Mouse (Mus musculus): ENCODE results near the gene Bmp2k.

Gene Bmp2k

DNA sequence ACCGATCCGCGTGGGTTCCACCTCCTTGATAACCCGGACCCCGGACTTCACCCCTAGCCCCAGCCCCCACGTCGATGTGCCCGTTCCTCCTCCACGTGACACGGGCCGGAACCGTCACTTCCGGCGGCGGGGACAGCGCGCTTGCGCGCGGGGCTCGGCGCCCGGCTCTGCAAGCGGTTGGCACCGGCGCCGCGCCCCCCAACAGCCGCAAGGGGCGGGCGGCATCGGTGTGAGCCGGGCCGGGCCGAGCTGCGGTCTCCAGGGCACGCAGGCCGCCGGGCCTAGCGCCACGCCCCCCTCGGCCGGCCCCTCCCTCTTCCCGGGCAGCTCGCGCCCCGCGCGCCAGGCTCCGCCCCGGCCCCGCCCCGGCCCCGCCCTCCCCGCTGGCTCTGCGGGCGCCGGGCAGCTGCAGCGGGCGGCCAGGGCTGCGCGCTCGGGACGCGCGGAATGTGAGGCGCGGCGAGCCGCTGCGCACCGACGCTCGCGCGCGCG is at the start of gene Bmp2k:
TSS of gene Bmp2k (plus strand) at position 380 of the 492 bp plus-strand sequence.
- DNase-seq (ENCODE audit: low read depth, low spot score) = peak; percentile 92

GRCm38 (mm10) chr5:96948856-96949527 is 48.5 kb upstream of the Bmp2k start:
- no peak for DNase-seq (ENCODE audit: low read depth, low spot score)

DNA sequence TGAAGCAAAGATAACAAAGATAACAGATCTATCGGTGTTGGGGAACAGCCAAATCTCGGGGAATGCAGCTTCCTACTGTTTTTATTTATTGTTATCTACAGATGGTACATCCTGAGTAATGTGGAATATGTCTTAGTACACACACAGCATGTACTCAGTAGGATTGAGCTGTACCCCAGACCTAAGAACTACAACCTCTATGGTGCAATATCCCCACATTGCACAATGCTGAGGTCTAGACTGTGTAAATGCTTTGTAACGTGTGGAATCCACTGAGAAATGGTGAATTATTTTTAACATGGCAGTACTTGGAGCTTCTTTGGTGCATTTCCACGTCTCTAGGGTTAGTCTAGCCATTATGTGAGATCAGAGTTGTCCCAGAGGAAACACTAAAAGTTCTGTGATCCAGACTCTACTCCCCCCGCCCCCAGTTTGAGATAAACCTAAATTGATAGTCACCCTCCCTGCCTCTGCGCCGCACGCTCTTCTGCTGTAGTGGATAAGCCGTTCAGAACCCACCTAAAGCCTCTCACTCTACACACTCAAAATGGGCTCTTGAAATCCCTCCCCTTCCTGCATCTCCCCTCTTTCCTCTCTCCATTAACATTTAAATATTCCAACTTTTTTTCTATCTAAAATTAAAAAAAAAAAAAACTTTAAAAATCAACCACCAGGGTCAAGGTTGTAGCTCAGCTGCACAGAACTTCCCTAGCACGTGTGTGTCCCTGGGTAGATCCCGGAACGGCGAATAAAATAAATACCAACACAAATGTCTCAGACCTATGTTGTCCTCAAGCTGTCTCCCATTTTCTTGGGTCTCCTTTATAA is 47.4 kb upstream of the Bmp2k start:
- no peak for DNase-seq (ENCODE audit: low read depth, low spot score)

DNA sequence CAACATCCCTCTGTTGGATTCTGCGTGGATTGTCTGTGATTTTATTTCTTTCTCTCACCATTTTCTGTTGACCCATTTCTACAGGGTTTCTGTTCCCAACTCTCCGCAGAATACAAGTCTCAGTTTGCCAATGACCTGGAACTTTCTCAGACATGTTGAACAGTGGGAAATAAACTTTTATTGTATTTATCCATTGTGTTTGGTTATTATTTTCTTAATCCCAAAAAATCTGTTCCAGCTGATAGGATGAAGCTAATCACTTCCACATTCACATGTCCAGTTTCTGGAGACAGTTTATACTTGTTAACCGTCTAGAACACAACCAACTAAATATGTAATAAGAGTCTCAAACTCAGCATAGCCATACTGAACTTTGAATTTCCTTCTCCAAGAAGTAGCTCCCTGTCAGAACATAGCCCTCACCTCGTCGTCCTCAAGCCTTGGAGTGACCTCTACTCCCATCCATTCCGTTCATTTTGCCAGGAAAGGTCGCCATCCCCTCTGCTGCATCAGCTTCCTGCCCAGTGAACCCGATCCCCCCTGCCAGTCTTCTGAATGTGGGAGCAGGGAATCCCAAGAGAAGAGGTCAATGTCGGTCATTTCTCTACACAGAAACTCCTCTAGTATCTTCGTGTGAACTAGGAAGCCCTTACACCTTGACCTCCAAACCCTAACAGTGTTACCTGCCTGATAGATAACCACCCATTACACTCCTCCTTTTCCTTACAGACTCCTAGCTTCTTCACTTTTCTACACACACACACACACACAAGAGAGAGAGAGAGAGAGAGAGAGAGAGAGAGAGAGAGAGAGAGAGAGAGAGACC is 46.6 kb upstream of the Bmp2k start:
- no peak for DNase-seq (ENCODE audit: low read depth, low spot score)

GRCm38 (mm10) chr5:96951493-96952105 is 45.9 kb upstream of the Bmp2k start:
- DNase-seq (ENCODE audit: low read depth, low spot score) = no peak

DNA sequence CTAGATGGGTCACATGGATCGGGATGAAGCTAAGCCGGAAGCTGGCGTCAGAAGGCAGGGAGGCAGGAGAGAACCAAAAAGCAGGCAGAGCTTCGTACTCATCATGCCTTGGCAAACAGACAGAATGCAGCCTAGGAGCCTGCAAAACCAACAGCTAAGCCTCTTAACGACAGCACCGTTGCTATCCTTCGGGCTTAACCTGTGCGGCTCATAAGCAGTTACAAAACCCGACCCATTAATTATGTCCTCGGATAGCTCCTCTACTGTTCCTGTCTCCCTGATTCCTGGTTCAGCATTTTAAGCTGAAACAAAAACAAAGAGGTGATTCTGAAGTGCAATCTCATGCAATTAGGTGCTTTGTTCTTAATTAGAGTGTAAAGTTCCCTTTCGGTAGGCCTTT is 43.4 kb upstream of the Bmp2k start:
- peak; percentile 45 for DNase-seq (ENCODE audit: low read depth, low spot score)

DNA sequence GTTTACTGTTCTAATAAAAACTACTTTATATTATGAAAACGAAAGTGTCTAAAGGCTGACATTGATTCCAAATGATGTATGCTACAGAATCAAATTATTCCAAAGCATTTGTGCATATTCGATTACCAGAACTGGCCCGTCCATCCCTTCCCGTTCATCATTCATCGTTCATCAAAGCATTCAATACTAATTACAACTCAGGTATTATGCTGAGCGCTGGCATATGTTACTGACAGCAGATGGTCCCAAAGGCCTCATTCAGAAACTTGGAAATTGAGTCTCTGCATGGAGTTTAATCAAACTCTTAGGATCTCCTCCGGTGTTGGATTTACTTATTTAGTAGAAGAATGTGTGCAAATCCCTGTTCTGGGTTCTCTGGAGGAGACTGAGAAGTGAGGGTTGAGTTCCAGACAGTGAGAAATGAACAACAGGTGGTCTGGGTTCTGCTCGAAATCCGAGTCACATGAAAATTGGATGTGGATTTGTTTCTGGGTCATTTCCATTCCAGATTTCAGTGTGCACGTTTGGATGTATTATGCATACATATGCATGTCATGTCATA is 42.9 kb upstream of the Bmp2k start:
- DNase-seq (ENCODE audit: low read depth, low spot score) = no peak

DNA sequence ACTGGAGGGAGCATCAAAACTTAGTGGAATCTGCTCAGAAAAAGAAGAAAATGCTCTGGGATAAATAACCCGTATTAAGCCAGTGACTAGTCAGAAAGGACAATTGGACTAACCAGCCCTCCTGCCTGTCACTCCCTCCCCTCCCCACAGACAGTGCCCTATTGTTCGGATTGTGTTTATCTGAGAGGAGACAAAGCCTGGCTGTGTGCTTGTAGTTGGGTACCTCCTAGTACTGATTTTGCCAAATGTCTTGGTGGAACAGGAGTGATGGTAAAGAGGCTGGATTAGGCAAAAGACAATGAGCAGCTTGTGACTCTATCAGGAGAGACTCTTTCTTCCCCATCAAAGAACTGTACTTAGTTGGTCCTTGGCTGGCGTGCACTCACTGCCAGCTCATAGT is 40.6 kb upstream of the Bmp2k start:
- DNase-seq (ENCODE audit: low read depth, low spot score) = peak; percentile 89

- no peak for DNase-seq (ENCODE audit: low read depth, low spot score)
Measured at GRCm38 (mm10) chr5:96961122-96961521, 36.4 kb upstream of the Bmp2k start.

- DNase-seq (ENCODE audit: low read depth, low spot score) = no peak
Measured at GRCm38 (mm10) chr5:96961852-96962251, 35.6 kb upstream of the Bmp2k start.

DNA sequence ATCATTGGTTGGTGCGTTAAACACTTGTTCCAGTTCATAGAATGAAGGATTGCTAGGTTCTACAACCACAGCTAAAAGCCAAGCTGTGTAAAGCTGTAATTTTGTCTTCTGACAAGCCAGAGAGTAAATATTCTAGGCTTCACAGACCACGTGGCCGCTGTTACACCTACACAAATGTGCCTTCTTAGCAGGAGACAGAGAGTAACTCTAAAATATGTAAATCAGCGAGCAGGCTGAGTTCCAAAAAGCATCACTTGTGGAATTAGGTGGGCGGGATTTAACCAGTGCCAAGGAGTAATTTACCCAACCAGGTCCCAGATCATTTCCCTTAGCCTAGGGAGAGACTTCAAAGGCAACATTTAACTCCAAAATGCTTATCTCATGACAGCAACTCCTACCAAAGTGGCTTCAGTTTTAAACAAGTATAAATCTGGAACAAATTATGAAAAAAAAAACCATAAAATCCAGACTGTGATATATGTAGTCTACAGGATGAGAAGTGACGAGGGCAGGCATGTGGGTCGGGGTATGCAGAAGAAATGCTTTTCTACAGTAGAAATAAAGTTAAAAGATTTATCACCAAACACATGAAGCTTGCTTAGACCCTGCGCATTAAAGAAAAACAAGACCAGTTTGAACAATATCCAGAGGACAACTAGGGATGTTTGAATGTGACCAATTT is 35.1 kb upstream of the Bmp2k start:
- DNase-seq (ENCODE audit: low read depth, low spot score) = peak; percentile 83

- no peak for DNase-seq (ENCODE audit: low read depth, low spot score)
Measured at GRCm38 (mm10) chr5:96962934-96963301, 34.6 kb upstream of the Bmp2k start.

DNA sequence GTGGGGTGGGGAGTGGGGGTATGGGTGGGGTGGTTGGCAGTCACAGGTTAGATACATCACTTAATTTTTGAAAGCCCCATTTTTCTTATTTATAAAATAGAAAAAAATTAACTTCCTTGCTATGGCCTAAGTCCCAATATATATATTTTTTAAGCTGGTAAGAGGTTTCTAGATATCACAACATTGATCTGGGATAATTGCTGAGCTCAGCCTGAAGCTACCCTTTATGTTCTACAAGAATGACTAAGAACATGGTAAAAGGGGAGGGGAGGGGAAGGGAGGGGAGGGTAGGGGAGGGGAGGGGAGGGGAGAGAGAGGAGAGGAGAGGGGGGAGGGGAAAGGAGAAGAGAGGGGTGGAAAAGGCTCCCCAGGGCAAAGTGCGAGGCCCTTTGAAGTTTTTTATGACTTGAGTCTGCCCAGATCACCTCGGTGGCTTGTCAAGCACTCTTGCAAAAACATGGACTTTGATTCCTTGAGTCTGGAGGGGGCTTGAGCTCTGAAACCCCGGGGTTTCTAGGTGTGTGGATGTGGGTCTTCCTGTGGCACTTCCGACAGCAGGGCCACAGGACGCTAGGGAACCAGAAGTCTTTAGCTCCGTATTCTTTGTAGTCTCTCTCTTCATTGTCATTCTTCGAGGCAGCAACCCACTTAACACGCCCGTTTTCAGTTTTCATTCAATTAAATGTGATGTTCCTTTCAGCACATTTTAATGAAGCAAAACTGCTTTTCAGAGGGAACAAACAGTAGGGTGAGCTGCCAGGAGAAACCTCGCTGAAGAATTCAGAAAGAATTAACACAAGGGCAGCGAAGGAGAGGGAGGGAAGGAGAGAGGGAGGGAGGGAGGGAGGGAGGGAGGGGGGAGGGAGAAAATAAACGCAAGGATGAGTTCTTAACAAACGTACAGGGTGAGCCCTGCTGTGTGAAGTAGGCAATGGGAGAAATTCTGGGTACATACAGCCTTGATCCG is 33.1 kb upstream of the Bmp2k start:
- no peak for DNase-seq (ENCODE audit: low read depth, low spot score)

GRCm38 (mm10) chr5:96965029-96965403 is 32.5 kb upstream of the Bmp2k start:
- DNase-seq (ENCODE audit: low read depth, low spot score) = no peak

DNA sequence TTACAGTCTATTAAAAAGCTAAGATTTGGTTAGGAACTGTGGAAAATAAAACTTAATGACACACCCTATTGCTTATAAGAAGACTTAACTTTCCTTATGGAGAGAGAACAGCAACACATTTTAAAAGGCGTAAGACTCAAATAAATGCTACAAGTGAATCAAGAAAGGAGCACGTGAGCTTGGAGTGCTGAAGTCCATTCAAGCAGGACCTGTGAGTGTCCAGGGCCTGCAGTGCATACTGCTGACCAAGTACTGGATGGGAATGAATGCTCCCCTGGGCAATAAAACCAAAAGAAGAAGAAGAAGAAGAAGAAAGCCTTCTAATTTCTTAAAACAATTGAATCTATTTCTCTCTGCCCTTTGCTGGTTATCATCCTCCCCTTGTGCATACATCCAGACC is 32.0 kb upstream of the Bmp2k start:
- no peak for DNase-seq (ENCODE audit: low read depth, low spot score)

DNA sequence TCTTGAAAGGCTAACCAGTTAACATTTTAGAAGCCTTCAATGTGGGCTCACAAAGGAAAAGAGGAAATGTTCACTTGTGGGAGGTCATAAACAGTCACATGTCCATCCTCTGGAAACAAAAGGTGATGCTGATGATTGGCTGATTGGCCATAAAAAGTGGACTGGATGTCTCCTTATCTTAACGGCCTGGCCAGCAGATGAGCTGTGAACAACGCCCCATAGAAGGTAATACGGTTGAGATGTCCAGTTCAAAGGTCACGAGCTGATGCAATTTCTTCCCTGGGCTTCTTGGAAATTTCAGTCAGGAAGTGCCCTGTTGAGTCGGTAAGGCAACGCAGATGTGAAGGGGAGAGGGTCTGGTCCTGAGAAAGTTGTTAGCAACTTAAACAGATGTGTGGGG is 28.9 kb upstream of the Bmp2k start:
- no peak for DNase-seq (ENCODE audit: low read depth, low spot score)

DNA sequence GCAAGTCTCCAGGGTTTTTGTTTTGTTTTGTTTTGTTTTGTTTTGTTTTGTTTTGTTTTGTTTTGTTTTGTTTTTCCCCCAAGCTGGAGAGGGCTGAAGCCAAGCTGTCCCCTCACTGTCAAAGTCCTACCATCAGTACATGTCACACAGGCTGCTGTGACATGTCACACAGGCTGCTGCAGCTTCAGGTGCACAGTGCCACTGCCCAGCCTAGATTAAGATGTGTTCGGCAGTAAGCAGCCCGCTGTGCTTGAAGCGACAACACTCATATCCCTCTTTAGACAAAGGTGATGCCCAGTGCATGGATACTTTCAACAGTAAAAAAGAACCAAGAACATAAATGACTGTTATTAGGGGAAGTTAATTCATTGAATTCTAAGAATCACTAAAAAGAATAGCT is 28.5 kb upstream of the Bmp2k start:
- DNase-seq (ENCODE audit: low read depth, low spot score) = no peak

DNA sequence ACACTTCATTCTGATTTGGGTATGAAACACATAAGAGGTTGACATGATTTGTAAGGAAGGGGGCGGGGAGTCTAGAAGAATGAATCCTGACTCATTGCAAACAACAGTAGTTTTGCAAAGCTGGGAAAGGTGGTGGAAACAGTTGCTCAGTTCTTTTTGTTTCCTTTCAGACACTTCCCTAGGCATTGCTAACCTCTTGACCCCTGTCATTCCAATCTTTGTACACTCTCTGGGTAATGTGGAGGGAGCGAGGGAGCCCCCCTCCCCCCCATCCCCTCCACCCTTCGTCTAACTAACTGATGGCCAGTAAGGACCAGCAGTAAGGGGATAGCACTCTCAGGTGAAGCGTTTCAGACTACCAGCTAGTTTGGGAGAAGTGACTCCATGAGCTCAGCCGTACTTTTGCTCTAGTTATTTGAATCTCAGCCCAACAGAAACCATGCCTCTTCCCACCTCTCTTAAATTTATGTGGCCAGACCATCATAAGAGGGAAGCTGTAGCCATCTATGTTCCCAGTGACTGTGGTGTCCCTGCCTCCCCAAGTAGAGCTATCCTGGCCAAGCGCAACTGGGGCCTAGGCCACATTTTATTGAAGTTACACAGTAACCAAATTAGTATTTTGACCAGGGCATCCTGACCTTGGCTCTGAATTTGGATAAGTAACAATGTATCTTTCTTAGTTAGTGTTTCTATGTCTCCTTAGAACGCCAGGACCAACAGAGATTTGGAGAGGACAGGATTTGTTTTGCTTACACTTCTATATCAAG is 27.6 kb upstream of the Bmp2k start:
- DNase-seq (ENCODE audit: low read depth, low spot score) = no peak

DNA sequence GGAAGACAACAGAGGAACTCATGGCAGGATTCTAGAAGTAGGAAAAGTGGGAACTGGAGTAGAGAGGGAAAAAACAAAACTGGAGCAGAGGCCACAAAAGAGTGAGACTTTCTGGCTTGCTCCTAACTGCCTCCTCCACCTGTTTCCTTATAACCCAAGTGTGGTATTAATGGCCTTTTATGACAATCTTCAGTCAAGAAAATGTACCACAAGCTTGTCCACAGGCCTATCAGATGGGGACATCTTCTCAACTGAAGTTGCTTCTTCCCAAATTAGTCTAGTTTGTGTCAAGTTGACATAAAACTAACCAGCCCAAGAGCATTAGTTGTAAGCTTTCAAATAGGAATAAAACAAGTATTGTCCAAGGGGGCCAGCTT is 27.0 kb upstream of the Bmp2k start:
- DNase-seq (ENCODE audit: low read depth, low spot score) = no peak
